Mouse (Mus musculus): ENCODE measurements around the gene Vps8. TPM values are rescaled to one million over a fixed set of nuclear protein-coding genes. Genes with fewer than 3 reads are reported as not detected.

Gene Vps8
- total RNA-seq (2017), result 18.6 and 27.7 TPM in 2 replicates

- peak; percentile 96 to 97 for ATAC-seq (replicated peaks in 1 of 2; ENCODE audit: insufficient read depth in 1 of 2, low FRiP score in 2 of 2, low TSS enrichment in 1 of 2, low read depth in 1 of 2, poor library complexity in 2 of 2, severe bottlenecking in 2 of 2)
Measured at GRCm38 (mm10) chr16:21422645-21423545, at the start of gene Vps8. Gene Vps8 (plus strand): TSS chr16:21423118.

- no peak for ATAC-seq (replicated peaks in 1 of 2; ENCODE audit: insufficient read depth in 1 of 2, low FRiP score in 2 of 2, low TSS enrichment in 1 of 2, low read depth in 1 of 2, poor library complexity in 2 of 2, severe bottlenecking in 2 of 2)
Measured at GRCm38 (mm10) chr16:21373316-21373960, 49.5 kb upstream of the Vps8 start.

GRCm38 (mm10) chr16:21374067-21374466, 48.9 kb upstream of the Vps8 start:
- no peak for ATAC-seq (replicated peaks in 1 of 2; ENCODE audit: insufficient read depth in 1 of 2, low FRiP score in 2 of 2, low TSS enrichment in 1 of 2, low read depth in 1 of 2, poor library complexity in 2 of 2, severe bottlenecking in 2 of 2)

- ATAC-seq (replicated peaks in 1 of 2; ENCODE audit: insufficient read depth in 1 of 2, low FRiP score in 2 of 2, low TSS enrichment in 1 of 2, low read depth in 1 of 2, poor library complexity in 2 of 2, severe bottlenecking in 2 of 2), result 0 out of 4 replicates have a peak, but pooled peaks of 1 of the 2 experiments have one; percentile 21
Measured at GRCm38 (mm10) chr16:21375147-21375546, 47.8 kb upstream of the Vps8 start.

- ATAC-seq (replicated peaks in 1 of 2; ENCODE audit: insufficient read depth in 1 of 2, low FRiP score in 2 of 2, low TSS enrichment in 1 of 2, low read depth in 1 of 2, poor library complexity in 2 of 2, severe bottlenecking in 2 of 2), result no peak
Measured at GRCm38 (mm10) chr16:21376316-21376715, 46.6 kb upstream of the Vps8 start.

- no peak for ATAC-seq (replicated peaks in 1 of 2; ENCODE audit: insufficient read depth in 1 of 2, low FRiP score in 2 of 2, low TSS enrichment in 1 of 2, low read depth in 1 of 2, poor library complexity in 2 of 2, severe bottlenecking in 2 of 2)
Measured at GRCm38 (mm10) chr16:21376949-21377604, 45.8 kb upstream of the Vps8 start.

GRCm38 (mm10) chr16:21377605-21377968, 45.3 kb upstream of the Vps8 start:
- ATAC-seq (replicated peaks in 1 of 2; ENCODE audit: insufficient read depth in 1 of 2, low FRiP score in 2 of 2, low TSS enrichment in 1 of 2, low read depth in 1 of 2, poor library complexity in 2 of 2, severe bottlenecking in 2 of 2), result no peak

GRCm38 (mm10) chr16:21381469-21381868, 41.4 kb upstream of the Vps8 start:
- ATAC-seq (replicated peaks in 1 of 2; ENCODE audit: insufficient read depth in 1 of 2, low FRiP score in 2 of 2, low TSS enrichment in 1 of 2, low read depth in 1 of 2, poor library complexity in 2 of 2, severe bottlenecking in 2 of 2), result no peak

GRCm38 (mm10) chr16:21382152-21382911, 40.6 kb upstream of the Vps8 start:
- peak; percentile 56 to 70 for ATAC-seq (replicated peaks in 1 of 2; ENCODE audit: insufficient read depth in 1 of 2, low FRiP score in 2 of 2, low TSS enrichment in 1 of 2, low read depth in 1 of 2, poor library complexity in 2 of 2, severe bottlenecking in 2 of 2)

- ATAC-seq (replicated peaks in 1 of 2; ENCODE audit: insufficient read depth in 1 of 2, low FRiP score in 2 of 2, low TSS enrichment in 1 of 2, low read depth in 1 of 2, poor library complexity in 2 of 2, severe bottlenecking in 2 of 2), result no peak
Measured at GRCm38 (mm10) chr16:21385926-21386881, 36.7 kb upstream of the Vps8 start.

GRCm38 (mm10) chr16:21389316-21389715, 33.6 kb upstream of the Vps8 start:
- ATAC-seq (replicated peaks in 1 of 2; ENCODE audit: insufficient read depth in 1 of 2, low FRiP score in 2 of 2, low TSS enrichment in 1 of 2, low read depth in 1 of 2, poor library complexity in 2 of 2, severe bottlenecking in 2 of 2), result no peak

- no peak for ATAC-seq (replicated peaks in 1 of 2; ENCODE audit: insufficient read depth in 1 of 2, low FRiP score in 2 of 2, low TSS enrichment in 1 of 2, low read depth in 1 of 2, poor library complexity in 2 of 2, severe bottlenecking in 2 of 2)
Measured at GRCm38 (mm10) chr16:21390744-21391143, 32.2 kb upstream of the Vps8 start.

- ATAC-seq (replicated peaks in 1 of 2; ENCODE audit: insufficient read depth in 1 of 2, low FRiP score in 2 of 2, low TSS enrichment in 1 of 2, low read depth in 1 of 2, poor library complexity in 2 of 2, severe bottlenecking in 2 of 2), result no peak
Measured at GRCm38 (mm10) chr16:21392099-21392498, 30.8 kb upstream of the Vps8 start.

- ATAC-seq (replicated peaks in 1 of 2; ENCODE audit: insufficient read depth in 1 of 2, low FRiP score in 2 of 2, low TSS enrichment in 1 of 2, low read depth in 1 of 2, poor library complexity in 2 of 2, severe bottlenecking in 2 of 2), result peak; percentile 90 to 93
Measured at GRCm38 (mm10) chr16:21392517-21393112, 30.3 kb upstream of the Vps8 start.

GRCm38 (mm10) chr16:21395546-21395945, 27.4 kb upstream of the Vps8 start:
- no peak for ATAC-seq (replicated peaks in 1 of 2; ENCODE audit: insufficient read depth in 1 of 2, low FRiP score in 2 of 2, low TSS enrichment in 1 of 2, low read depth in 1 of 2, poor library complexity in 2 of 2, severe bottlenecking in 2 of 2)

- no peak for ATAC-seq (replicated peaks in 1 of 2; ENCODE audit: insufficient read depth in 1 of 2, low FRiP score in 2 of 2, low TSS enrichment in 1 of 2, low read depth in 1 of 2, poor library complexity in 2 of 2, severe bottlenecking in 2 of 2)
Measured at GRCm38 (mm10) chr16:21397681-21398080, 25.2 kb upstream of the Vps8 start.
